In the genomic region with DNA sequence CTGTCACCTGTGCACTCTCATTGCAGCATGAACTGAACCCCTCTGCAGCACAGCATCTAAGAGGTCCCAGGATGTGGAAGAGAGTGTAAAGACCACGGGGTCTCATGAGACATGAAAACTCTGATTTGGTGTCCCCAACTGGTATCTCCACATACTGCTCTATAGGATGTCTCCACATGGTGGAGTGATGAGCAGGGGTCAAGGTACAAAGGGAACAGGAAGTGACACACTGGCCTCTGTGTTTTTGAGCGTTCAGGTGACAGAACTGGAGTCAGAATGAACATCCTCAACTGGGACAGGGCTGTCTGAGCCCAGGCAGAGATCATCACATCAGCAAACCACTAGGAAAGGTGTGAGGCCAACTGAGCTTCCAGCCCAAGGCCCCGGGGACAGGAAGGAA, we compare ENCODE assay signal across 22 mouse cellular contexts. TPM values are rescaled to one million over a fixed set of nuclear protein-coding genes. Genes with fewer than 3 reads are reported as not detected.
A peak's percentile ranks its signal among the peaks of the same experiment; 100 is the strongest.
DNase-seq lines count a peak whose midpoint lies in the region; ATAC-seq and TF ChIP-seq lines count a peak whose summit lies in the region.
"Had no signal": no experiment of that assay in that cellular context is flagged by ENCODE, and none has a peak within 500 bp of the region (broad histone marks: within the 10 kb centered on the region; RNA-seq: fewer than 3 reads in every experiment).

No protein-coding gene starts in this region.

- no peak for ATAC-seq in hindbrain, postnatal 0 days
- no peak for ATAC-seq in hindbrain, embryonic 12.5 days (ENCODE audit: low FRiP score)
- no peak for ATAC-seq in lung, postnatal 0 days
- no peak for ATAC-seq in kidney, embryonic 15.5 days (replicated peaks; ENCODE audit: low FRiP score)
- ATAC-seq: intestine, embryonic 16.5 days; liver, embryonic 12.5 days had no signal

- no peaks in the 10 kb centered on the region for H3K9me3 ChIP-seq in hindbrain, postnatal 0 days (ENCODE audit: low read length)
- no peaks in the 10 kb centered on the region for H3K9me3 ChIP-seq in hindbrain, embryonic 12.5 days (replicated peaks)
- H3K9me3 ChIP-seq in lung, postnatal 0 days (ENCODE audit: low read length) = no peaks in the 10 kb centered on the region
- H3K9me3 ChIP-seq in CH12.LX (replicated peaks; ENCODE audit: low read length) = no peaks in the 10 kb centered on the region
- no peaks in the 10 kb centered on the region for H3K9me3 ChIP-seq in kidney, embryonic 15.5 days (replicated peaks)
- H3K9me3 ChIP-seq: embryonic facial prominence, embryonic 12.5 days; forebrain, embryonic 12.5 days; limb, embryonic 12.5 days; liver, embryonic 12.5 days; lung, embryonic 15.5 days; midbrain, embryonic 10.5 days had no signal

- no peak overlapping the region for H3K4me2 ChIP-seq in hindbrain, postnatal 0 days (ENCODE audit: low read depth, low read length)
- H3K4me2 ChIP-seq in hindbrain, embryonic 12.5 days (replicated peaks) = no peak overlapping the region
- H3K4me2 ChIP-seq in lung, postnatal 0 days (replicated peaks; ENCODE audit: low read depth, low read length) = no peak overlapping the region
- no peak overlapping the region for H3K4me2 ChIP-seq in CH12.LX (ENCODE audit: insufficient read depth, low read depth, poor library complexity, severe bottlenecking)
- H3K4me2 ChIP-seq in kidney, embryonic 15.5 days = no peak overlapping the region
- H3K4me2 ChIP-seq: embryonic facial prominence, embryonic 12.5 days; forebrain, embryonic 12.5 days; hindbrain, embryonic 14.5 days; limb, embryonic 12.5 days; liver, embryonic 12.5 days; lung, embryonic 15.5 days had no signal

- TF ChIP-seq POLR2A in CH12.LX (IDR thresholded peaks at IDR 0.05; ENCODE audit: low read depth, low read length) = no peak

- no peak overlapping the region for H3K27ac ChIP-seq in hindbrain, postnatal 0 days
- H3K27ac ChIP-seq in hindbrain, embryonic 12.5 days = no peak overlapping the region
- H3K27ac ChIP-seq in lung, postnatal 0 days (ENCODE audit: low read length) = no peak overlapping the region
- H3K27ac ChIP-seq in CH12.LX (ENCODE audit: insufficient read depth, low read depth) = no peak overlapping the region
- no peak overlapping the region for H3K27ac ChIP-seq in kidney, embryonic 15.5 days
- H3K27ac ChIP-seq: embryonic facial prominence, embryonic 12.5 days; forebrain, embryonic 12.5 days; hindbrain, embryonic 14.5 days; limb, embryonic 12.5 days; liver, embryonic 12.5 days; lung, embryonic 15.5 days; macrophage; midbrain, embryonic 10.5 days had no signal

- no peaks in the 10 kb centered on the region for H3K36me3 ChIP-seq in hindbrain, postnatal 0 days (ENCODE audit: insufficient read depth, low read length)
- 0 out of 2 replicates have a peak, but pooled peaks cover 4% of the 10 kb centered on the region for H3K36me3 ChIP-seq in hindbrain, embryonic 12.5 days
- H3K36me3 ChIP-seq in lung, postnatal 0 days (ENCODE audit: insufficient read depth, low read length) = no peaks in the 10 kb centered on the region
- peaks cover 0 to 32% of the 10 kb centered on the region in 2 experiments for H3K36me3 ChIP-seq in CH12.LX (replicated peaks in 1 of 2; ENCODE audit: control insufficient read depth in 1 of 2, insufficient read depth in 1 of 2, low read length in 1 of 2)
- H3K36me3 ChIP-seq in splenic B cell, adult 2 months (ENCODE audit: control insufficient read depth, insufficient read depth, low read length, poor library complexity, severe bottlenecking) = no peaks in the 10 kb centered on the region
- no peaks in the 10 kb centered on the region for H3K36me3 ChIP-seq in kidney, embryonic 15.5 days
- H3K36me3 ChIP-seq: embryonic facial prominence, embryonic 12.5 days; limb, embryonic 12.5 days; liver, embryonic 12.5 days; lung, embryonic 15.5 days had no signal

- TF ChIP-seq EP300 in lung, postnatal 0 days (IDR thresholded peaks at IDR 0.05) = no peak
- TF ChIP-seq EP300 in CH12.LX (IDR thresholded peaks at IDR 0.05; ENCODE audit: low read length) = no peak

- H3K4me3 ChIP-seq in hindbrain, postnatal 0 days (ENCODE audit: low read length) = no peak overlapping the region
- no peak overlapping the region for H3K4me3 ChIP-seq in hindbrain, embryonic 12.5 days
- no peak overlapping the region for H3K4me3 ChIP-seq in lung, postnatal 0 days (ENCODE audit: low read depth, low read length)
- no peak overlapping the region for H3K4me3 ChIP-seq in CH12.LX (replicated peaks in 1 of 3; ENCODE audit: low read depth in 2 of 3, low read length in 2 of 3, poor library complexity in 1 of 3)
- H3K4me3 ChIP-seq in kidney, embryonic 15.5 days (replicated peaks) = no peak overlapping the region
- H3K4me3 ChIP-seq: embryonic facial prominence, embryonic 12.5 days; forebrain, embryonic 12.5 days; limb, embryonic 12.5 days; liver, embryonic 12.5 days; lung, embryonic 15.5 days; midbrain, embryonic 10.5 days had no signal

- DNase-seq in hindbrain, postnatal 0 days (ENCODE audit: low spot score) = no peak
- DNase-seq in lung, postnatal 0 days (ENCODE audit: low spot score) = no peak
- DNase-seq in lung, postnatal 36 days = no peak
- peak; percentile 44 for DNase-seq in CH12.LX (ENCODE audit: extremely low read depth)
- peak; percentile 29 for DNase-seq in splenic B cell, adult 2 months (ENCODE audit: low read depth, low spot score)
- DNase-seq in thymus, postnatal 25 days = no peak
- DNase-seq: adrenal gland, adult 2 months; gastrocnemius, postnatal 36 days; heart, postnatal 36 days; right cerebral cortex, postnatal 14 days; thymus, postnatal 36 days had no signal

- TF ChIP-seq RAD21 in CH12.LX (IDR thresholded peaks at IDR 0.05; ENCODE audit: low read depth, low read length) = peak; percentile 46

- H3K27me3 ChIP-seq in hindbrain, postnatal 0 days (ENCODE audit: insufficient read depth, low read length) = no peaks in the 10 kb centered on the region
- no peaks in the 10 kb centered on the region for H3K27me3 ChIP-seq in hindbrain, embryonic 12.5 days
- H3K27me3 ChIP-seq in lung, postnatal 0 days (replicated peaks; ENCODE audit: insufficient read depth, low read length) = no peaks in the 10 kb centered on the region
- no peaks in the 10 kb centered on the region for H3K27me3 ChIP-seq in CH12.LX (replicated peaks)
- H3K27me3 ChIP-seq in splenic B cell, adult 2 months (ENCODE audit: control insufficient read depth, insufficient read depth, low read length, poor library complexity, severe bottlenecking) = no peaks in the 10 kb centered on the region
- no peaks in the 10 kb centered on the region for H3K27me3 ChIP-seq in kidney, embryonic 15.5 days
- H3K27me3 ChIP-seq: embryonic facial prominence, embryonic 12.5 days; forebrain, embryonic 12.5 days; limb, embryonic 12.5 days; liver, embryonic 12.5 days; lung, embryonic 15.5 days had no signal

- 86% methylated on average over 3 of the region's 3 CpGs for WGBS in hindbrain, postnatal 0 days
- WGBS in hindbrain, embryonic 12.5 days = 71% methylated on average over 3 of the region's 3 CpGs
- 61% methylated on average over 3 of the region's 3 CpGs for WGBS in lung, postnatal 0 days
- WGBS in kidney, embryonic 15.5 days = 65% methylated on average over 3 of the region's 3 CpGs

- dilution Hi-C loops in CH12.LX (cut with MboI; ENCODE audit: extremely low pct_ligation_motif_present, extremely low pct_unique_long_range_greater_than_20kb, low sequenced_read_pairs) = no loop called here

- in situ Hi-C loops in CH12.LX (cut with MboI; ENCODE audit: low pct_ligation_motif_present, low pct_unique_long_range_greater_than_20kb, low sequenced_read_pairs) = no loop called here

- 0 out of 2 replicates have a peak, but pooled peaks cover 7% of the 10 kb centered on the region for H3K4me1 ChIP-seq in hindbrain, postnatal 0 days (ENCODE audit: insufficient read depth, low read length)
- peaks cover 62% of the 10 kb centered on the region for H3K4me1 ChIP-seq in hindbrain, embryonic 12.5 days
- peaks cover 4% of the 10 kb centered on the region; the same call in 1 of the 2 replicates for H3K4me1 ChIP-seq in lung, postnatal 0 days (ENCODE audit: insufficient read depth, low read depth, low read length)
- H3K4me1 ChIP-seq in CH12.LX (ENCODE audit: control insufficient read depth in 1 of 2, insufficient read depth in 2 of 2) = peaks cover 4 to 29% of the 10 kb centered on the region in 2 experiments; a peak in 2 of 4 replicates
- H3K4me1 ChIP-seq in kidney, embryonic 15.5 days = peaks cover 25% of the 10 kb centered on the region

- H3K9ac ChIP-seq in hindbrain, postnatal 0 days (replicated peaks; ENCODE audit: low read length) = no peak overlapping the region
- no peak overlapping the region for H3K9ac ChIP-seq in hindbrain, embryonic 12.5 days
- no peak overlapping the region for H3K9ac ChIP-seq in lung, postnatal 0 days (replicated peaks; ENCODE audit: low read depth)
- no peak overlapping the region for H3K9ac ChIP-seq in CH12.LX (ENCODE audit: insufficient read depth, low read depth)
- H3K9ac ChIP-seq in kidney, embryonic 15.5 days = no peak overlapping the region
- H3K9ac ChIP-seq: embryonic facial prominence, embryonic 12.5 days; forebrain, embryonic 12.5 days; hindbrain, embryonic 14.5 days; limb, embryonic 12.5 days; liver, embryonic 12.5 days; lung, embryonic 15.5 days had no signal

- H3K79me2 ChIP-seq in CH12.LX (replicated peaks; ENCODE audit: control insufficient read depth, extremely low read depth, insufficient read depth, poor library complexity, severe bottlenecking) = no peaks in the 10 kb centered on the region

- peak; percentile 22; the same call in 1 of the 2 replicates for TF ChIP-seq CTCF in hindbrain, postnatal 0 days (IDR thresholded peaks at IDR 0.05; ENCODE audit: low read depth)
- 0 out of 2 replicates have a peak, but pooled peaks have one; percentile 12 for TF ChIP-seq CTCF in lung, postnatal 0 days (IDR thresholded peaks at IDR 0.05)
- TF ChIP-seq CTCF in CH12.LX (conservative IDR thresholded peaks at IDR 0.05 in 1 of 2, IDR thresholded peaks at IDR 0.05 in 1 of 2; ENCODE audit: low read depth in 2 of 2, low read length in 2 of 2) = peak; percentile 20 to 66; a peak in 2 of 4 replicates

TF ChIP-seq in CH12.LX, 34 proteins besides CTCF, POLR2A, EP300 and RAD21 (continues in another document):
- TF ChIP-seq NELFE (IDR thresholded peaks at IDR 0.05; ENCODE audit: low read depth, low read length) = no peak
- TF ChIP-seq TBP (conservative IDR thresholded peaks at IDR 0.05; ENCODE audit: low read depth, low read length) = no peak
- TF ChIP-seq RCOR1 (conservative IDR thresholded peaks at IDR 0.05; ENCODE audit: low read depth, low read length) = no peak
- peak; percentile 55 for TF ChIP-seq SMC3 (IDR thresholded peaks at IDR 0.05; ENCODE audit: low read depth, low read length)
- no peak for TF ChIP-seq PAX5 (IDR thresholded peaks at IDR 0.05; ENCODE audit: low read length)

RNA-seq across cellular contexts. Expression of gene Phf21b, which starts 15.3 kb away (rescaled TPM):
- 22.8 and 29.7 TPM in 2 replicates for total RNA-seq in hindbrain, postnatal 0 days (2014; rRNA removed)
- 2.2 and 2.5 TPM in 2 replicates for polyA plus RNA-seq in hindbrain, postnatal 0 days (2015; fragmentation: Nextera tagmentation; extraction: Ambion mirVana)
- polyA plus RNA-seq in hindbrain, embryonic 12.5 days (2016; fragmentation: Nextera tagmentation; extraction: Ambion mirVana) = 16.5 and 18.0 TPM in 2 replicates
- polyA plus RNA-seq in lung, postnatal 0 days (2015; fragmentation: Nextera tagmentation; extraction: Ambion mirVana) = 0.08 and 0.12 TPM in 2 replicates
- total RNA-seq in CH12.LX (2012; rRNA removed) = 2.2 TPM in 2 replicates
- total RNA-seq in CH12.LX (2014; rRNA removed) = 1.3 and 3.0 TPM in 2 replicates
- 5.3 TPM in 2 replicates for polyA plus RNA-seq in CH12.LX (2012; ENCODE audit: insufficient read length, low read depth)
- 0.23 and 0.49 TPM in 2 replicates for polyA plus RNA-seq in kidney, embryonic 15.5 days (2015; fragmentation: Nextera tagmentation; extraction: Ambion mirVana)

Comparison
In these comparisons a context has a peak if more than half of its experiments do, and no peak if none do; other contexts are left out.
1. DNase-seq: peak in CH12.LX (single experiment) and splenic B cell, adult 2 months (single experiment); none in hindbrain, postnatal 0 days (single experiment), lung, postnatal 0 days (single experiment), lung, postnatal 36 days (single experiment) and thymus, postnatal 25 days (single experiment).
2. Peak in every context shown above with its lines, with median percentiles within 50 percentile points of each other: CTCF ChIP-seq.